Mouse (Mus musculus) common myeloid progenitor, adult 5-6 weeks (primary cell): Measurements from ENCODE around the gene Mrpl45. TPM values are rescaled to one million over a fixed set of nuclear protein-coding genes. Genes with fewer than 3 reads are reported as not detected.

Source experiments
- ATAC-seq: replicated peaks from 2 replicates; pipeline ENCODE4 v1.8.0; 2016; ENCODE audit warnings: low read depth, mild to moderate bottlenecking, moderate TSS enrichment, inconsistent platforms; ENCODE audit not compliant: poor library complexity, severe bottlenecking
- total RNA-seq: library from RNA; stranded (forward); fragments of 200-1000, 187-1606 nt; gene quantifications from 2 replicates; pipeline ENCODE4 v1.2.3, GENCODE M21; 2017

Mrpl45 gene
- total RNA-seq, 1 experiment from 2014 or later, result 23.3 TPM

GRCm38 (mm10) chr11:97328148-97328547 lies 12.6 kb downstream of the Mrpl45 start:
- ATAC-seq, result peak; percentile 82

- no peak for ATAC-seq
These were observed 14.8 kb downstream of the Mrpl45 start for GRCm38 (mm10) chr11:97330315-97330714.

GRCm38 (mm10) chr11:97331231-97332190 lies 16.0 kb downstream of the Mrpl45 start:
- ATAC-seq, result no peak

GRCm38 (mm10) chr11:97333044-97333443 lies 17.5 kb downstream of the Mrpl45 start:
- ATAC-seq, result no peak

- ATAC-seq, result no peak
These were observed 18.4 kb downstream of the Mrpl45 start for GRCm38 (mm10) chr11:97333896-97334295.

- no peak for ATAC-seq
These were observed 18.9 kb downstream of the Mrpl45 start for GRCm38 (mm10) chr11:97334400-97334799.

GRCm38 (mm10) chr11:97336238-97336637 lies 20.7 kb downstream of the Mrpl45 start:
- peak; percentile 56 for ATAC-seq

- ATAC-seq, result no peak
These were observed 21.3 kb downstream of the Mrpl45 start for GRCm38 (mm10) chr11:97336751-97337345.

GRCm38 (mm10) chr11:97337363-97337762 lies 21.8 kb downstream of the Mrpl45 start:
- ATAC-seq, result no peak

- no peak for ATAC-seq
These were observed 22.9 kb downstream of the Mrpl45 start for GRCm38 (mm10) chr11:97338302-97338976.

GRCm38 (mm10) chr11:97338977-97339315 lies 23.4 kb downstream of the Mrpl45 start:
- no peak for ATAC-seq

- ATAC-seq, result peak; percentile 3; the same call in 1 of the 2 replicates
These were observed 27.7 kb downstream of the Mrpl45 start for GRCm38 (mm10) chr11:97343175-97343574.

GRCm38 (mm10) chr11:97343619-97344018 lies 28.1 kb downstream of the Mrpl45 start:
- peak; percentile 66 for ATAC-seq

- peak; percentile 45; the same call in 1 of the 2 replicates for ATAC-seq
These were observed 29.9 kb downstream of the Mrpl45 start for GRCm38 (mm10) chr11:97345446-97345845.

- no peak for ATAC-seq
These were observed 30.9 kb downstream of the Mrpl45 start for GRCm38 (mm10) chr11:97346383-97346782.

- no peak for ATAC-seq
These were observed 31.8 kb downstream of the Mrpl45 start for GRCm38 (mm10) chr11:97347291-97347690.

- no peak; the same call in 1 of the 2 replicates for ATAC-seq
These were observed 34.5 kb downstream of the Mrpl45 start for GRCm38 (mm10) chr11:97350035-97350434.

GRCm38 (mm10) chr11:97352027-97352684 lies 36.6 kb downstream of the Mrpl45 start, which contains the start of gene Gpr179:
Gpr179 (minus strand) TSS chr11:97352077.
- no peak for ATAC-seq

- no peak for ATAC-seq
These were observed 37.5 kb downstream of the Mrpl45 start for GRCm38 (mm10) chr11:97352935-97353597.

- no peak for ATAC-seq
These were observed 39.1 kb downstream of the Mrpl45 start for GRCm38 (mm10) chr11:97354646-97355045.
